Comparison of ENCODE assay signal across 8 mouse cellular contexts in genomic region chr6:127153296-127153800, GRCm38 (mm10). TPM values are rescaled to one million over a fixed set of nuclear protein-coding genes. Genes with fewer than 3 reads are reported as not detected.
DNase-seq lines count a peak whose midpoint lies in the region; ATAC-seq and TF ChIP-seq lines count a peak whose summit lies in the region.

No protein-coding gene starts in this region.

- H3K36me3 ChIP-seq in heart, embryonic 11.5 days (ENCODE audit: control insufficient read depth, insufficient read depth, low read length) = no peaks in the 10 kb centered on the region
- H3K36me3 ChIP-seq in kidney, embryonic 15.5 days = no peaks in the 10 kb centered on the region

- H3K27ac ChIP-seq in heart, embryonic 11.5 days (ENCODE audit: low read depth, low read length) = peak overlapping the region; percentile 90
- peak overlapping the region; percentile 95 for H3K27ac ChIP-seq in kidney, embryonic 15.5 days

- ATAC-seq in CD4-positive, CD25-positive, alpha-beta regulatory T cell, adult 4 months = no peak
- ATAC-seq in heart, embryonic 11.5 days (replicated peaks; ENCODE audit: insufficient number of reproducible peaks, low FRiP score, low TSS enrichment) = no peak
- peak; percentile 13; the same call in 1 of the 2 replicates for ATAC-seq in kidney, embryonic 15.5 days (replicated peaks; ENCODE audit: low FRiP score)
- no peak for ATAC-seq in erythroblast, adult 5-6 weeks (replicated peaks; ENCODE audit: low FRiP score, poor library complexity, severe bottlenecking)

- H3K9ac ChIP-seq in heart, embryonic 11.5 days (ENCODE audit: low read depth, low read length) = peak overlapping the region; percentile 73
- H3K9ac ChIP-seq in kidney, embryonic 15.5 days = peak overlapping the region; percentile 56

- peaks cover 21% of the 10 kb centered on the region for H3K4me1 ChIP-seq in heart, embryonic 11.5 days (ENCODE audit: control insufficient read depth, insufficient read depth, low read length)
- peaks cover 57% of the 10 kb centered on the region for H3K4me1 ChIP-seq in kidney, embryonic 15.5 days

- peak overlapping the region; percentile 80 for H3K4me2 ChIP-seq in heart, embryonic 11.5 days
- H3K4me2 ChIP-seq in kidney, embryonic 15.5 days = peak overlapping the region; percentile 91

- H3K4me3 ChIP-seq in heart, embryonic 11.5 days (ENCODE audit: low read depth, low read length) = peak overlapping the region; percentile 69
- peak overlapping the region; percentile 71 for H3K4me3 ChIP-seq in kidney, embryonic 15.5 days (replicated peaks)

- 0% methylated on average over 28 of the region's 28 CpGs for WGBS in heart, embryonic 11.5 days (ENCODE audit: insufficient replicate concordance)
- WGBS in kidney, embryonic 15.5 days = 1% methylated on average over 28 of the region's 28 CpGs

- no peaks in the 10 kb centered on the region for H3K9me3 ChIP-seq in heart, embryonic 11.5 days (replicated peaks; ENCODE audit: control insufficient read depth, low read length)
- H3K9me3 ChIP-seq in kidney, embryonic 15.5 days (replicated peaks) = no peaks in the 10 kb centered on the region

- DNase-seq in CD4-positive, CD25-positive, alpha-beta regulatory T cell, adult 2 months (ENCODE audit: low read depth, low spot score) = peak; percentile 69
- DNase-seq in brain, embryonic 14.5 days (ENCODE audit: low read depth) = peak; percentile 65
- DNase-seq in lung, postnatal 4 days = peak; percentile 50 to 55
- peak; percentile 49 for DNase-seq in thymus, postnatal 4 days

- 0 out of 2 replicates have a peak, but pooled peaks cover 1% of the 10 kb centered on the region for H3K27me3 ChIP-seq in heart, embryonic 11.5 days (ENCODE audit: control insufficient read depth, insufficient read depth, low read length)
- peaks cover 15% of the 10 kb centered on the region for H3K27me3 ChIP-seq in kidney, embryonic 15.5 days

- no peak for TF ChIP-seq POLR2A in brain, embryonic 14.5 days (IDR thresholded peaks at IDR 0.05; ENCODE audit: borderline replicate concordance, extremely low read depth, insufficient read depth, insufficient read length, poor library complexity, severe bottlenecking)

- TF ChIP-seq CTCF in brain, embryonic 14.5 days (IDR thresholded peaks at IDR 0.05; ENCODE audit: borderline replicate concordance, extremely low read depth, insufficient read depth, insufficient read length) = no peak

RNA-seq across cellular contexts. Expression of gene Ccnd2, which starts 1.4 kb away (rescaled TPM):
- 100 to 1,000 TPM; 616 to 775 TPM for polyA plus RNA-seq in CD4-positive, CD25-positive, alpha-beta regulatory T cell, adult 4 months (2017; shearing (Covaris generic))
- 125 and 131 TPM in 2 replicates for polyA plus RNA-seq in brain, embryonic 14.5 days (2012; rRNA removed)
- polyA plus RNA-seq in heart, embryonic 11.5 days (2014; fragmentation: Nextera tagmentation; extraction: Ambion mirVana) = 712 and 821 TPM in 2 replicates
- 666 and 667 TPM in 2 replicates for polyA plus RNA-seq in kidney, embryonic 15.5 days (2015; fragmentation: Nextera tagmentation; extraction: Ambion mirVana)
- total RNA-seq in erythroblast, adult 5-6 weeks (2015; ENCODE audit: low replicate concordance) = 12.5 and 314 TPM in 2 replicates
- total RNA-seq in erythroblast, adult 5-6 weeks (2017; ENCODE audit: low replicate concordance) = 4.1 and 5.3 TPM in 2 replicates

RNA-seq across cellular contexts. Expression of gene Tigar, which starts 44.0 kb away (rescaled TPM):
- 10 to 100 TPM in 1 of 2 experiments, 1 to 10 TPM in 1; 7.6 to 10.6 TPM for polyA plus RNA-seq in CD4-positive, CD25-positive, alpha-beta regulatory T cell, adult 4 months (2017; shearing (Covaris generic))
- polyA plus RNA-seq in brain, embryonic 14.5 days (2012; rRNA removed) = 11.6 and 12.1 TPM in 2 replicates
- 5.5 and 6.9 TPM in 2 replicates for polyA plus RNA-seq in heart, embryonic 11.5 days (2014; fragmentation: Nextera tagmentation; extraction: Ambion mirVana)
- polyA plus RNA-seq in kidney, embryonic 15.5 days (2015; fragmentation: Nextera tagmentation; extraction: Ambion mirVana) = 3.2 and 3.4 TPM in 2 replicates
- 0.96 and 1.3 TPM in 2 replicates for total RNA-seq in erythroblast, adult 5-6 weeks (2015; ENCODE audit: low replicate concordance)
- 1.6 and 1.8 TPM in 2 replicates for total RNA-seq in erythroblast, adult 5-6 weeks (2017; ENCODE audit: low replicate concordance)
